In the genomic region with DNA sequence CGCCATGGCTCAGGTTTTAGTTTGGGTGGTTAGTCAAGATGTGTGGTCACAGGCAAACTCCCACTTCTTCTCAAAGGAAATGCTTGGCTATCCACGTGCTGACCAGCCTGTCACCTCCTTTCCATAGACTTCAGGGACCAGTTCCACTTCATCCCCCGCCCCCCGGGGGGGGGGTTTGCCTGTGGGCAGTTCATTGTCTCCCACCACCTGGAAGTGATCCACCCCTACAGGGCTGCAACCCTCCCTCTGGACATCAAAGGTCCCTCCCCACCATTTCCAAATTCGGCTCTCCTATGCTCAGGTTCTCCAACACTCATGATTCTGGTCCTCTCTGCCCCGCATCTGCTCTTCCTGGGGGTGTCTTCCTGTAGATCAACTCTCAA, we compare ENCODE assay signal across 8 mouse cellular contexts. TPM values are rescaled to one million over a fixed set of nuclear protein-coding genes. Genes with fewer than 3 reads are reported as not detected.
DNase-seq lines count a peak whose midpoint lies in the region; ATAC-seq and TF ChIP-seq lines count a peak whose summit lies in the region.

No protein-coding gene starts in this region.

- 3% methylated on average over 5 of the region's 6 CpGs for WGBS in hindbrain, embryonic 14.5 days
- WGBS in midbrain, embryonic 14.5 days = 6% methylated on average over 6 of the region's 6 CpGs

- peak; percentile 28 for ATAC-seq in hindbrain, embryonic 14.5 days (ENCODE audit: low FRiP score)
- ATAC-seq in midbrain, embryonic 14.5 days (ENCODE audit: low FRiP score, low TSS enrichment) = peak; percentile 46
- no peak for ATAC-seq in monocyte, adult 5-6 weeks (replicated peaks; ENCODE audit: insufficient number of reproducible peaks, low FRiP score, low TSS enrichment, poor library complexity, severe bottlenecking)

- no peaks in the 10 kb centered on the region for H3K36me3 ChIP-seq in hindbrain, embryonic 14.5 days (replicated peaks; ENCODE audit: control insufficient read depth, insufficient read depth)
- H3K36me3 ChIP-seq in midbrain, embryonic 14.5 days (ENCODE audit: control insufficient read depth, insufficient read depth, low read length) = no peaks in the 10 kb centered on the region

- no peaks in the 10 kb centered on the region for H3K9me3 ChIP-seq in hindbrain, embryonic 14.5 days (ENCODE audit: control insufficient read depth, low read length)
- H3K9me3 ChIP-seq in midbrain, embryonic 14.5 days (ENCODE audit: control insufficient read depth, low read length) = no peaks in the 10 kb centered on the region

- H3K27ac ChIP-seq in layer of hippocampus, adult 2 months = peak overlapping the region; percentile 97
- no peak overlapping the region for H3K27ac ChIP-seq in hindbrain, embryonic 14.5 days
- peak overlapping the region; percentile 46; the same call in 1 of the 2 replicates for H3K27ac ChIP-seq in midbrain, embryonic 14.5 days (replicated peaks; ENCODE audit: low read depth, low read length)

- peak overlapping the region; percentile 91 for H3K4me3 ChIP-seq in layer of hippocampus, adult 2 months
- peak overlapping the region; percentile 56 for H3K4me3 ChIP-seq in hindbrain, embryonic 14.5 days (replicated peaks; ENCODE audit: low read length)
- H3K4me3 ChIP-seq in midbrain, embryonic 14.5 days (replicated peaks; ENCODE audit: low read depth, low read length) = peak overlapping the region; percentile 73

- peak overlapping the region; percentile 61 for H3K4me2 ChIP-seq in hindbrain, embryonic 14.5 days (replicated peaks)
- peak overlapping the region; percentile 84 for H3K4me2 ChIP-seq in midbrain, embryonic 14.5 days (ENCODE audit: low read length)

- 0 out of 2 replicates have a peak, but pooled peaks cover 4% of the 10 kb centered on the region for H3K4me1 ChIP-seq in hindbrain, embryonic 14.5 days (replicated peaks; ENCODE audit: control insufficient read depth, insufficient read depth, low read length)
- H3K4me1 ChIP-seq in midbrain, embryonic 14.5 days (ENCODE audit: control insufficient read depth, insufficient read depth, low read length) = peaks cover 11% of the 10 kb centered on the region; the same call in 1 of the 2 replicates

- H3K27me3 ChIP-seq in hindbrain, embryonic 14.5 days (ENCODE audit: control insufficient read depth, insufficient read depth, low read length) = no peaks in the 10 kb centered on the region
- H3K27me3 ChIP-seq in midbrain, embryonic 14.5 days (ENCODE audit: control insufficient read depth, insufficient read depth, low read length) = no peaks in the 10 kb centered on the region

- no peak for TF ChIP-seq CTCF in layer of hippocampus, adult 2 months (conservative IDR thresholded peaks at IDR 0.05)

- peak overlapping the region; percentile 76 for H3K9ac ChIP-seq in hindbrain, embryonic 14.5 days
- H3K9ac ChIP-seq in midbrain, embryonic 14.5 days (replicated peaks; ENCODE audit: low read length) = peak overlapping the region; percentile 86

- DNase-seq in layer of hippocampus, adult 2 months (ENCODE audit: low spot score in 2 of 2) = no peak
- DNase-seq in layer of hippocampus, postnatal 10 days (ENCODE audit: low spot score in 2 of 2) = no peak
- peak; percentile 61 for DNase-seq in embryo, embryonic 11 days
- no peak for DNase-seq in hindbrain, embryonic 14.5 days (ENCODE audit: low spot score)
- no peak for DNase-seq in midbrain, embryonic 14.5 days
- no peak for DNase-seq in cerebellum, adult 9-11 months
- no peak for DNase-seq in right cerebral cortex, postnatal 14 days

RNA-seq across cellular contexts. Expression of a gene that starts 33.7 kb away (rescaled TPM):
- 10 to 100 TPM; 33.6 to 38.6 TPM for total RNA-seq in layer of hippocampus, adult 2 months (2021)
- total RNA-seq in layer of hippocampus, postnatal 10 days (2021) = 10 to 100 TPM; 35.8 to 39.3 TPM
- 31.2 and 31.4 TPM in 2 replicates for polyA plus RNA-seq in hindbrain, embryonic 14.5 days (2014; fragmentation: Nextera tagmentation; extraction: Ambion mirVana)
- polyA plus RNA-seq in midbrain, embryonic 14.5 days (2014; fragmentation: Nextera tagmentation; extraction: Ambion mirVana) = 17.4 and 18.5 TPM in 2 replicates
- 8.1 to 18.7 TPM (median 13.8 TPM) in 3 replicates for total RNA-seq in monocyte, adult 5-6 weeks (2017)
